Mouse (Mus musculus) lung, postnatal 36 days (tissue): ENCODE measurements around the gene Rin2.
"Not testable (repeated sequence)": the region's sequence is repeated elsewhere in the genome, so short reads cannot be mapped to it uniquely, and the experiment has no call there.

Experiments used
- DNase-seq: peaks from one replicate; pipeline ENCODE4 v3.0.0; 2022; ENCODE audit warnings: mixed read lengths

Rin2 gene

GRCm38 (mm10) chr2:145684151-145684550, 9.1 kb downstream of the Rin2 start:
- DNase-seq = no peak

GRCm38 (mm10) chr2:145684891-145685290, 9.9 kb downstream of the Rin2 start:
- no peak for DNase-seq

- no peak for DNase-seq
Observed at GRCm38 (mm10) chr2:145686017-145686416, 11.0 kb downstream of the Rin2 start.

DNA sequence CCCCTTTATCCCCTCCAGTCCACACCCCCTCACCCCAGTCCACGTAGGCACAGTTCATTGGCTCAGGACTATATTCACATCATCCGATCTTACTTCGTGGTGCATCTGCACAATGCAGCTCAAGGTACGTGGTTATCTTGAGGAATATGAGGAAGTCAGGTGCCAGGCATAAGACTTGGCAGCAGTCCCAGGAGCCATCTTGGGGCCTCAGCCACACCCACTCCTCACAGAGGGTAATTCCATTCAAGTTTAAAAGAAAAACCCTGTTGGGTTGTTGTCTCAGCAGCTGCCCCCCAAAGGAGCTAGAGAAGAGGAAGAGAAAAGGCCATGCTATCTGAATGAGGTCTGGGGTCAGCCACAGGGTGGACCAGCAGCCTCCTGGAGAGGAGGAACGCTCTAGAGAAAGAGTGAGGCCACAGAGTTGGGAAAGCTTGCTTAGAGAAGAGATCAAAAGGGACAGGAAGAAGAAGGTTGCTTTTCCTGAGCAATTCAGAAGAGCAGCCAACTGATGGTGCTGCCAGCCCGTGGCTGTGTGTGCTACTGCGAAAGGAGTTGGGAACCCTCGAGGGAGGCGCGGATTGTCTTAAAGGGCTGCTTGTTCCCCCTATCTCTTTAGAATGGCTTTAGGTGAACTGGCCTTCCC, 16.5 kb downstream of the Rin2 start:
- DNase-seq = peak; percentile 30

DNA sequence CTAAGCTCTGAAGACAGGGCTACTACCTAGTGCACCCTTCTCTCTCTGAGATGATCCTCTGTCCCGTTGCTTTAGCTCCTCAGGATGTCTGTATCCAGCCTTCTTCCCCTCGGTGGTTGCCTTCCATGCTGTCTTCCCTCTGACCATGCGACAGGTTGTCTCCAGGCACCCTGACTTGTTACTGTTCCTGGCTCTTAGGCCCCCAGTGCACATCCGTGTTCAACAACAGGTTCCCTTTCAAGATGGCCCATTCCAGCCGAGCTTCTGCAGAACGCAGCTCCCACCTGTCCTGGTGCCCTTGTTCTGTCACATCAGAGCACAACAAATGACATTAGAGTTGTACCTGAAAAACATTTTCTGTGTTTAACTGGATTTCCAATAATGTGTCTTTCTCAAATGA, 22.1 kb downstream of the Rin2 start:
- no peak for DNase-seq

- peak; percentile 86 for DNase-seq
Observed at GRCm38 (mm10) chr2:145699414-145700071, 24.5 kb downstream of the Rin2 start.

DNA sequence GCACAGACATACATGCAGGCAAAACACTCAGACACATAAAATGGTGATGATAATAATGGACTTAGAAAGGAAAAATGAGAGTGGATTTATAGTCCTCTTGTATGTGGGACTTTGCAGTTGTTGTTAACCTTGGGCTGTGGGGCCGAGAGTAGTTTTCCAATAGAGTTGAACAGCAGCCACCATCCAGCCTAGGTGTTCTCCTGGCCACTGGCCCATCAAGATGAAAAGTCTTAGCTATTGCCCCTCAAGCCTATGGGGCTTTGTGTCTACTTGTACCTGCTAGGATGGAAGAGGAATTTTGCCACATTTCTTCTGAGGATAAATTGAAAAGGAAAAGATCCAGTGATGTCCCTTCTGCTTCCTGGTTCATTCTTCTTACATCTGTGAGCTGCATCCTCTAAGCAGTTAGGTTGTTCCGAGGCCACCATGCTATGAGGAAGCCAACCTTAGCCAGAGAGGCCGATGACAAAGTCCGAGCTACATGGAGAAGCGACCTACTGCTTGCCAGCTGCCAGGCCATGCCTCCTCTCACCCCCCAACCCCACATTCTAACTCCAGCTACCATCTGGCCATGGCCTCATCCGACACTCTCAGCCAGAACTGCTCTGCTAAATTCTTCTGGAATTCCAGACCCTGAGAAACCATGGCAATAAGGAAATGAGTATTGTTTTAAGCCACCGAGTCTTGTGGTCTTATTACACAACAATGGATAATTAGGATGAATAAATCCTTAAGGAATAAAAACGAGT, 25.4 kb downstream of the Rin2 start:
- no peak for DNase-seq

DNA sequence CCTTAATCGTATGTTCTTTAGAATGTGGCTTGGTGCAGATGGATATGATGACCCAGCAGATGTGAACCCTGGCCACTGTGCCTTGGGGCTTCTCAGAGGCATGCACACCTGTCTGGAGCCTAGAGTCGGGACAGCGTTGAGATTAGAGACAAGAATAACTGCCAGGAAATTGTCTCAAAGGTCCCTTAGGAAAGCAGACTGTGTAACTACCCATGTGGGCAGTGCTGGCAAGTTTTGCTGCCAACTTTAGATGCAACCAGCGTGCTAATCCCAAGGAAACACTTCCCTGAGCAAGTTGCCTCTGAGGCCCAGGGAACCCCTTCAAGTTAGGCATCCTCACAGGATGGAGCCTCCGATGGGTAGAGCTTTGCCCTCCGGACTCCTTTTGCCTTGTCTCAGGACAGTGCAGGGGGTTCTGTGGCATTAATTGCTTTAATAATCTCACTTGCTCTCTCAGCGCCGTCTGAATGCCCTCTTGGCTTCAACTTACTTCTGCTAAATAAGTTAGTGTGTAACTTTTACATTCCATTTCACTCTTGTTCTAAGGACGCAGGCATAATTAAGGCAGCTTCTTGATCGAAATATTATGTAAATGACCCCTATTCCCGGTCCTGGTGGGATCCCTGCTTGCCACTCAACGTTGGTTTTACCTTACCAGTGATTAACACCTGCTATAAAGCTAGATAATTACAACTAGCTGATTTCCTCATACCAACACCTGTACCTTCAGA, 26.8 kb downstream of the Rin2 start:
- DNase-seq = no peak

DNA sequence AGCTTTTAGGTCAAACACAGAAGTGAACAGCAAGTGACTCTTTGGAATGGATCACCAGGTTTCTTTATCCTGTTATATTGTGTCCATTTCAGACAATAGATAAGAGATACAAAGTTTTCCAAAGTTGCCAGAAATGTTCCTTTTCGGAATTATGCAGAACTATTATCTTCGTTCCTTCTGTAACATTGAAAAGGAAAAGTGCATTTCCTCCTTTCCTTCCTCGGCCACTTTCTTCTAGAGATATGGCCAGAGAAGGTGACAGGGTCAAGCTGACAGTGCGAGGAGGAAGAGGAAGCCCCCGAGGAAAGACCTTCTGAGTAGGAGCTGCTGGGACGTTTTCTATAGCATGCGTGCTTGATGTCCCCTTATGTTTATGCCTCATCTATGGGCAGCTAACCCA, 29.7 kb downstream of the Rin2 start:
- DNase-seq = no peak

GRCm38 (mm10) chr2:145709727-145710389, 34.8 kb downstream of the Rin2 start:
- DNase-seq = no peak

DNA sequence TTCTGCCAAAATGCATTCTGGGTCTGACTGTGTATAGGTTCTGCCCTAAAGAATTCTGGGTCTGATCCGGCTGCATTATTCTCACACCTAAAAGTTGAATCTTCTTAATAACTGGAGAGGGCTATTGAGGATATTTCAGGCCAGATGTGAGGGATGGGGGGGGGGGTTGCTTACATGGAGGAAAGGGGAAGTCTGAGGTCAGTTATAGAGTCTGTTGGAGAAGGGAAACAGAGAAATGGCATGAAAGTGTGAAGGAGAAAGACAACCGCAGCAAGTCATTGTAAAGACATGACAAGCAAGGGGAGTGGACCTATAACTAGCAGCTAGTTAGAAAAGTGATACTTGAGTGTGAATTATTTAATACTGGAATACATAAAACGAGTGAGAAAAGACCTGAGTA, 36.5 kb downstream of the Rin2 start:
- DNase-seq = no peak

- no peak for DNase-seq
Observed at GRCm38 (mm10) chr2:145712026-145712425, 37.0 kb downstream of the Rin2 start.

- DNase-seq = no peak
Observed at GRCm38 (mm10) chr2:145717539-145717938, 42.5 kb downstream of the Rin2 start.

DNA sequence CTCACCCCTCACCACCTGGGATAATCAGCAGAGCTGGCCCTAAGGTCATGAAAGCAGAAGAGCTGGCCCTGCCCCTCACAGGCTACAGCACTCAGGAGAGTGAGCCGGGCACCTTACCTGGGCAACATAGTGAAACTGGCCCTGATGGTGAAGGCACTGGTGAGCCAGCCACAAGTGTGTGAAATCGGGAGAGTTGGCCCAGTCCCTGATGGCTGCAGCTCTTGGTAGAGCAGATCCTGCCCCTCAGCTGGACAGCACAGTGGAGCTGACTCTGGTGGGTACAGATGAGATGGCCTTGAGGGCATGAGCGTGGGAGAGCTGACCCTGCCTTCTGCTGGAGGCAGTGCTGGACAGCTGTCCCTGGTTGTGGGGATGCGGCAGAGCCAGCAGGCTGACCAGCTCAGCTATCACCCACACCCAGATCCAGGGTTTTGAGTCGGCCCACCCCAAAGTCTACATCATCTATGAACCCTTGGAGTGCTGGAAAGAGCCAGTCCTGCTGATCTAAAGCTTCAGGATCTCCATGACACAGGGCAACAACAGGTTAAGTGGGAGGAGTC, 43.7 kb downstream of the Rin2 start:
- no peak for DNase-seq

DNA sequence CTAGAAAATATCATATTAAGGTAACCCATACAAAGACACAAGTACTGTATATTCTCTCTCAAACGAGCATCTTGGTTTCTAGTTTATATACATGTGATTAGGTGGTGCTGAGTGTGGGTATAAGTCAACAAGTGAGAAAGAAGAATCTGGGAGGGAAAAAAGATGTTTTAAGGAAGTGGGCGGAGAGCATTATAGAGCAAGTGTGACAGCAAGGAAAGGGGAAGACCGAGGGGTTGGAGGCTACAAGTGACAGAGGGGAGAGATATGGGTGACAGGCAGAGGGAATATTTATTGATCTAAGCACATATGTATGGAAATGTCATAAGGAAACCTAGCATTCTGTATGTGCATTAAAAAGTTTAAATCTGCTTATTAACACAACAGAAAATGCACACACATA, 45.1 kb downstream of the Rin2 start:
- no peak for DNase-seq

GRCm38 (mm10) chr2:145720743-145721142, 45.7 kb downstream of the Rin2 start:
- no peak for DNase-seq

GRCm38 (mm10) chr2:145722304-145722703, 47.3 kb downstream of the Rin2 start:
- DNase-seq = not testable (repeated sequence)

- DNase-seq = no peak
Observed at GRCm38 (mm10) chr2:145724288-145724687, 49.3 kb downstream of the Rin2 start.

GRCm38 (mm10) chr2:145729414-145729813, 54.4 kb downstream of the Rin2 start:
- DNase-seq = no peak

DNA sequence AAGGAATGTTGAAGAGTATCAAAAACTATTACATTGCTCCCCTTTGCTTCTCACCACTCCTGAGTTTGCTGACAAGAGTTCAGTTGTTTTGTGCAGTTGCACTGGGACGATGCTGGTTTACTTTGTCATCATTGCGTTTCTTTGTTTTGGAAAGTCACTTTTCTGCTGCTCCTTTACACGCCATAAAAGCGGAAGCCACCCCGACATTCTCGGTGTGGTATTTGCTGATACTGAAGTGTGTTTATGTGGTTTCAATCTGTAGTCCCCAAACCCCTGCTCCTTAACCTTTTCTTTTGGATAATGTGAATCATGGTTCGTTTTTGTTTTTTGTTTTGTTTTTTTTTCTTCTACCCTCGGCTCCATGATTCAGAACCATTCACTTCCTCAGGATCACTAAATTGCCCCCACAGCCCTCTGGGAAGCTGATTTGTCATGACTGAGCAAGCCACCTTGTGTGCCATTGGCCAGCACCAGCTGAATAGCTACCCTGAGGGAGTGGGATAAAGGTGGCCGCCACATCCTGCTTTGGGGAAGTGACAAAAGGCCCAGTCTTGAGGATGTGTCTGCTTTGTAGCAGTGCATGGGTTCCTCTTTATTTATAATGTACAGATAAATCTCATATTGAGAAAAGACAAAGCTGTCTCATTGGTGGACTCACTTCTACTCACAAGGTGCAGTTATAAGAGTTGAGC, 55.3 kb downstream of the Rin2 start:
- DNase-seq = peak; percentile 52

DNA sequence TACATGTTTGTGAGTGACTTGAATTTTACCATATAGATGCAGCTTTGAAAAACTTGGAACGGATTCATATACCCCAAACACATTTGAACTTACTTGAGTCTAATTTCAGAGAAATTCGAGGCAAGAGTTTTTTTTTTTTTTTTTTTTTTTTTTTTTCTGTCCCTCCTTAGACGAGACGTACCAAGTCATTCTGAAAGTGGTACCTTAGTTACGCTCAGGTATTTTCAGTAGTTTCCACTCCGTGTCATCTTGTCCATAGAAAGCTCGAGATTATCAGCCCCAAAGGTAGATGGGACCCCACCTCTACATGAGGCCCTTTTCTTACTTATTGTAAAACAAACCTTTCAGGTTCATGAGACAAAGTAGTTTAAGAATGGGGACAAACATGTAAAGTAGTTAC, 55.9 kb downstream of the Rin2 start:
- DNase-seq = no peak

DNA sequence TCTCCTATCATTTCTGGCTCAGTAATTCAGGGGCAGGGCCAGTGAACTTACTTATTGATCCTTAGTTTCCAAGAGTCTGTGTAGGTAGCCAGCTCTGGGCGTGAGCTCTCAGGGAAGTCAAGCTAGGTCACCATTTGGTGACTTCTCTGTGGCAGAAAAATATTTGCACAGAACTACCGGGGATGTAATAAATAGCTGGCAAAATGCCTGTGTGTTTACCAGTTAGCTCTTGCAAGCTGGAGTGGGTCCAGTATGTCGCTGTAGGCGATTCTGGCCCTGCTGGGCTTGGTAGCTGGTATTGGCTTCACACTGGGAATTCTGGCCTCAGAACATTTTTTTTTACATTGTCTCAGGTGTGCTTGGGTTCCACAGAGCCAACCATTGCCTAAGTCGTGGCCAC, 60.1 kb downstream of the Rin2 start:
- no peak for DNase-seq
